Mouse (Mus musculus): ENCODE measurements around the gene Mllt3. TPM values are rescaled to one million over a fixed set of nuclear protein-coding genes. Genes with fewer than 3 reads are reported as not detected.

Mllt3 gene
- polyA plus RNA-seq, 1 experiment from 2014 or later = 27.5 TPM

DNA sequence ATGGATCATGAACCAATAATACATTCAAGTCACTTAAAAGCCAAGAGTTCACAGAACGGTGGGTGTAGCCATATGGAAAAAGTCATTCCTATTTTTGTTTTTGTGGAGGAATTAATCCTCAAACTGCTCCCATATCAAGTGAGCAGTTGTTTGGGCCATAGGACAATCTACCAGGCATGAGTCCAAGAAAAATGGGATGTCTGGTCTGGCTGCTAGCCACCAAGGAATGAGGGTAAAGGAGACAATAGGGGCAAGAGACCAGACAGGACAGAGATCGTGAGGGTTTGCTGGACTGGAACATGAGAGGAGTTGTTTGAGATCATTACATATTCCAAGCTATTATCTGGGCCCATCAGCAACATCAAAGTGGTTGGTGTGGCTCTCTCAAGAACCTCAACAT is 96.8 kb downstream of the Mllt3 start:
- Histone ChIP-seq H3K4me1 (ENCODE audit: insufficient read depth, low read length) (peaks cover 13% of the 10 kb centered on the region), H3K4me2 (replicated peaks; ENCODE audit: low read depth, low read length) (no peak overlapping the region), H3K9me3 (ENCODE audit: low read length) (no peaks in the 10 kb centered on the region), H3K36me3 (ENCODE audit: insufficient read depth, low read length) (no peaks in the 10 kb centered on the region), H3K27ac (ENCODE audit: low read length) (no peak overlapping the region), H3K9ac (replicated peaks; ENCODE audit: low read length) (no peak overlapping the region), H3K27me3 (ENCODE audit: insufficient read depth, low read length) (no peaks in the 10 kb centered on the region), H3K4me3 (ENCODE audit: low read length) (no peak overlapping the region)
- no peak for ATAC-seq (ENCODE audit: low FRiP score, low TSS enrichment)
- 55% methylated on average over 2 of the region's 2 CpGs for WGBS

DNA sequence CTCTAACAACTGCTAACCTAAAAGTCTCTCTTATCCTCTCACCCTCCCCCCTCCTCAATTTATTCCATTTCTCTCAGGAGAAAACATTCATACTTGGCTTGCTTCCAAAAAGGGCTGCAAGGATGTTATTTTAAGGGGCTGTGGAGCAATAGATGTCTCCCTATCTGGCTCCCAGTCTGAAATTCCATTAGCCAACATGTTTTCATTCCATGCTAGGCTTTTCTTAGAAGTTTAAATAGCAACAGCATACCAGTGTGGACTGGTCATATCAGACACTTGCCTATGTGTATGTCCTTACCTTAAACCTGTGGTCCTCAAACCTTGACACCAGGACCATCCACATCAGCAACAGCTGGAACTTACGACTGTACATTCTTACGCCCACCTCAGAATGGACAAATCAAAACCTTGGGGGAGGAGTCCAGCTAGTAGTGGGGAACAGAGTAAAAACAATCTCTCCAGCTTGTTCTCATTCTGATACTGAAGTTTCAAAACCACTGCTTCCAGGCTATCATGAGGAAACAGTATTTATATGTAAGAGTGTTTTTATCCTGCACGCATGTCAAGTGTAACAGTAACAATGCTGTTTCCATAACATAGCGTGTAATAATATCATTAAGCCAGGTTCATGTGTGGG is 99.3 kb downstream of the Mllt3 start:
- Histone ChIP-seq H3K4me3 (ENCODE audit: low read length) (no peak overlapping the region), H3K27me3 (ENCODE audit: insufficient read depth, low read length) (no peaks in the 10 kb centered on the region), H3K27ac (ENCODE audit: low read length) (no peak overlapping the region), H3K4me2 (replicated peaks; ENCODE audit: low read depth, low read length) (no peak overlapping the region), H3K9me3 (ENCODE audit: low read length) (no peaks in the 10 kb centered on the region), H3K36me3 (ENCODE audit: insufficient read depth, low read length) (no peaks in the 10 kb centered on the region), H3K4me1 (ENCODE audit: insufficient read depth, low read length) (peaks cover 7% of the 10 kb centered on the region), H3K9ac (replicated peaks; ENCODE audit: low read length) (no peak overlapping the region)
- WGBS = 58% methylated on average over 4 of the region's 4 CpGs
- ATAC-seq (ENCODE audit: low FRiP score, low TSS enrichment) = no peak

DNA sequence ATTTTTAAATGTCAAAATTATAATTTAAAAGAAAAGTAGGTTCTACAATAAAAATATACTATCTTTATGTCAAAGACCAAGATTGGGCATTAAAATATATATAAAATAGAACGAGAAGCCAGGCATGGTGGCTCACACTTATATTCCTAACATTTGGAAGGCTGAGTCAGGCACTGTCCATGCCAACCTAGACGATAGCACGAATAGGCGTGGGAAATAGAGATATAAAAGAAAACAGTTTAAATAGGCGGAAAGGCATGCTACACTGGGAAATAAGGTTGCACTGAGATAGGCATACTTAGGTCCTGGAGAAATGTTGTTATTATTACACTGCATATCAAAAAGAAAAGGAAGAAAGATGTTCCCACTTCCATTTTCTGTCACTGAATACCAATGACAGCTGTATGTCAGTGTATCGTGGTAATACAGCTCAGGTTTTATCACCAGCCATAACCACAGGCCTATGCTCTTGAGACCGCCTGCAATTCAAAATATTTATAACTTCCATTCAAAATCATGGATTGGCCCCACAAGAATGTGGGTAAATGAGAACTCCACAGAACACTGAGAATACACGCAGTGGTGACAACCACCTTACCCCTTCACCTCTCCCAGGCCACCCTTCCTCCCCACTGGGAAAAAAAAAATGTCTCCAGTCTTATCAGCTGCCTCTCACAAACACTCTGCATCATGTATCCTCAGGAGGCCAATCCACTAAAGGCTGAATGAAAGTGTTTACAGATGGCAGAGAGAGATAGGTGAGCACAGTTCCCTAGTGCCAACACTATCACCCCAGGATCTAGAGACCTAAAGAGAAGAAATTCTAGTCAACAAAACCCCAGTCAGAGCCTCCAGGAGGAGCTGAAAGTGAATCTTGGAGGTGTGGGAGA is 102.6 kb downstream of the Mllt3 start:
- no peak overlapping the region for H3K4me2 ChIP-seq (replicated peaks; ENCODE audit: low read depth, low read length)
- no peaks in the 10 kb centered on the region for H3K9me3 ChIP-seq (ENCODE audit: low read length)
- no peak overlapping the region for H3K9ac ChIP-seq (replicated peaks; ENCODE audit: low read length)
- 90% methylated on average over 8 of the region's 8 CpGs for WGBS
- peaks cover 7% of the 10 kb centered on the region for H3K4me1 ChIP-seq (ENCODE audit: insufficient read depth, low read length)
- no peak overlapping the region for H3K4me3 ChIP-seq (ENCODE audit: low read length)
- no peaks in the 10 kb centered on the region for H3K27me3 ChIP-seq (ENCODE audit: insufficient read depth, low read length)
- no peak overlapping the region for H3K27ac ChIP-seq (ENCODE audit: low read length)
- no peak for ATAC-seq (ENCODE audit: low FRiP score, low TSS enrichment)
- no peaks in the 10 kb centered on the region for H3K36me3 ChIP-seq (ENCODE audit: insufficient read depth, low read length)

DNA sequence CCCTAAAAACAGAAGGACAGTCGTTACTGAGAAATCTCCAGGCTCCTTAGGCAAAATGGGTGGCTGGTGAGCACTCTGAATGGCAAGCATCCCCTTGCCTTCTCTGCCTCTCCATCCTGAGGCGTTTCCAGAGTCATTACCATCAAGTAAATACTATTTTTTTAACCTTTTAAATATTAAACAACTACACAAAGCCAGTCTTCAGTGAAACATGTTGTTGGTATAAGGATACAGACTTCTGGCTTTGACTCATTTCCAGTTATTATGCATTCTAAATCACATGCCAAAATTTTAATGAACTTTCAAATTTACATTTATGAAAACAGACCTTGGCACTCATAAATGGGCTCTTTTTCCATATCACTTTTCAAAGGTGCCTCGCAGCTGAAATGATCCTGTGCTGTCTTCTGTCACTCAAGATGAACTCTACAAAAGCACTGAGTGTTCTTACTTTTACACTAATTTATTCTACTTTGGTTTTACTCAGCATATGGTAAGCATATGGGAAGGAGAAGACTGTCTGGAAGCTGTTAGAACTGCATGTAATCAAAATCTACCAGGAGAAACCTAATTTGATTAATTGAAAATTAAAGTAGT is 104.5 kb downstream of the Mllt3 start:
- no peak for ATAC-seq (ENCODE audit: low FRiP score, low TSS enrichment)
- Histone ChIP-seq H3K4me2 (replicated peaks; ENCODE audit: low read depth, low read length) (no peak overlapping the region), H3K9ac (replicated peaks; ENCODE audit: low read length) (no peak overlapping the region), H3K4me3 (ENCODE audit: low read length) (no peak overlapping the region), H3K27ac (ENCODE audit: low read length) (no peak overlapping the region), H3K9me3 (ENCODE audit: low read length) (no peaks in the 10 kb centered on the region), H3K36me3 (ENCODE audit: insufficient read depth, low read length) (no peaks in the 10 kb centered on the region), H3K4me1 (ENCODE audit: insufficient read depth, low read length) (peaks cover 4% of the 10 kb centered on the region), H3K27me3 (ENCODE audit: insufficient read depth, low read length) (no peaks in the 10 kb centered on the region)
- WGBS = 56% methylated on average over 3 of the region's 3 CpGs

DNA sequence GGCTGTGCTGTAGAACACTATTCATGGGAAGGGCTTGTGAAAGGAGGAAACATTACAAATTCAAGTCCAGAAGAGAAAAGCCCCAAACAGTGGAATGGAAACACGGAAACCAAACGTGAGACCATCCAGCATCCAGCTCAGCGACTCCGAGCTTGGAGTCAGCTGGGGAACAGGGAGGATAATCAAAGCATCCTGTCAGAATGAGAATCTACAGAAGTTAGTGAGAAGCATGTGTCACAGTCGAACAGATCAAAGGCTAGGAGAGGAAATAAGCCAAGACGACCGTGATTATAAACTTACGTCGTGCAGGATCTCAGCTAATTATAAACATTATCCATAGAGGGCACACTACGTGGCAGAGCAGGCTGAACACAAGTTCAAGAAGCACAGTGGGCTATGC is 105.8 kb downstream of the Mllt3 start:
- 55% methylated on average over 10 of the region's 10 CpGs for WGBS
- no peaks in the 10 kb centered on the region for H3K27me3 ChIP-seq (ENCODE audit: insufficient read depth, low read length)
- H3K4me3 ChIP-seq (ENCODE audit: low read length) = no peak overlapping the region
- H3K4me1 ChIP-seq (ENCODE audit: insufficient read depth, low read length) = no peaks in the 10 kb centered on the region
- no peaks in the 10 kb centered on the region for H3K36me3 ChIP-seq (ENCODE audit: insufficient read depth, low read length)
- H3K4me2 ChIP-seq (replicated peaks; ENCODE audit: low read depth, low read length) = no peak overlapping the region
- H3K9me3 ChIP-seq (ENCODE audit: low read length) = no peaks in the 10 kb centered on the region
- no peak for ATAC-seq (ENCODE audit: low FRiP score, low TSS enrichment)
- no peak overlapping the region for H3K27ac ChIP-seq (ENCODE audit: low read length)
- no peak overlapping the region for H3K9ac ChIP-seq (replicated peaks; ENCODE audit: low read length)

DNA sequence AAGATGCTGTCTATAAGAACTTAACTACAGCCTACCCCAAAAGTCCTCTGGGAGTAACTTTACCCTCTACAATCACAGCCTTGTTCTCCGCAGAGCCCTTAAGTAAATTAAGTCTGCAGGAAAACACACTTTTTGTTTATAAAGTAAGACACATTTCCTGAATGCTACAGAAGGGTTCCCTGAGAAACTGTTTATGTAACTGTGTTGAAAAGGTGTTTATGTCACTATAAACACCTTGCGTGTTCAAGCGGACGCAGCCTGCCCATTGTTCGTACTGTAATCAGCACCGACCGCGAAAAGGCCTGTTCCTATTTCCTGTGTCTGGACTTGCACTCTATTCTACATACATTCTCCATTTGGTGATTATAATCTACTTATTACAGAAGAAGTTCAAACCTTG is 112.5 kb downstream of the Mllt3 start:
- Histone ChIP-seq H3K36me3 (ENCODE audit: insufficient read depth, low read length) (no peaks in the 10 kb centered on the region), H3K4me2 (replicated peaks; ENCODE audit: low read depth, low read length) (no peak overlapping the region)
- 72% methylated on average over 8 of the region's 8 CpGs for WGBS

DNA sequence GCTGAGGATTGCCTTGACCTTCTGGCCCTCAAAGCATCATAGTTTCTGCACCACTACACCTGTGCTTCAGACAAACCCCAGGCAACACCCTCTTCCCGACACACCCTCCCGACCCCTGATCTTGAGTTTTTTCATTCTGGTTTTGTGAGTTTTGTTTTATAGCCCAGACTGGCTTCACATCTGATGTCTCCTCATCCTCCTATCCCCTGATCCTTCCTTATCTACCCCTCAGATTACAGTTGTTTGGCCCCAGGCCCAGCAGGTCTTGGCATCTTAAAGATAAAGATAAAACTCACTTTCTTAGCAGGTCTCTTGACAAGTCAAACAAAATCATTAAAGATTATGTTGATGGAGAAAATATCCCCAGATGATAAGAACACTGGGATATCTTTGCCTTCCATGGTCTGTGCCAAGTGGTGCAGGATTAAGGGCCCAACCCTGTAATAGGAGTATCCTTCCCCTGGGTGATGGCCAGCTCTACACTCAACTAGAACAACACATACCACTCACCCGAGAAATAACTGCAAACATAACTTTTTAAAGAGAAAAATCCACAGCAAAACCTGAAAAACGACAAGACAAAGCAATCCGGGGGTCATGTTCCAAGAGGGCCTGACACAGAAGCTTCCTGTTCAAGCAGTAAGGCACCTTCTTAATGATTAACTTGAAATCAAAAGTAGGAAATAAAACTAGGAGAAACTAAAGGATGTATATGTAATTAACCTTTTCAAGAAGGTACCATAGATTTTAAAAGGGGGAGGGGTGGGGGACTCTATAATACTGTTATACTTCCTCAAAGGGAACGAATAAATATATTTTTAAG is 121.8 kb downstream of the Mllt3 start:
- H3K9me3 ChIP-seq (ENCODE audit: low read length) = no peaks in the 10 kb centered on the region
- H3K4me1 ChIP-seq (ENCODE audit: insufficient read depth, low read length) = peaks cover 12% of the 10 kb centered on the region
- no peaks in the 10 kb centered on the region for H3K36me3 ChIP-seq (ENCODE audit: insufficient read depth, low read length)
- H3K4me3 ChIP-seq (ENCODE audit: low read length) = no peak overlapping the region
- H3K27me3 ChIP-seq (ENCODE audit: insufficient read depth, low read length) = no peaks in the 10 kb centered on the region
- no peak for ATAC-seq (ENCODE audit: low FRiP score, low TSS enrichment)
- 52% methylated on average over 6 of the region's 6 CpGs for WGBS
- H3K9ac ChIP-seq (replicated peaks; ENCODE audit: low read length) = no peak overlapping the region
- H3K27ac ChIP-seq (ENCODE audit: low read length) = peak overlapping the region; percentile 28
- no peak overlapping the region for H3K4me2 ChIP-seq (replicated peaks; ENCODE audit: low read depth, low read length)

More for the DNA sequence above, 112.5 kb downstream of the Mllt3 start:
- Histone ChIP-seq H3K9me3 (ENCODE audit: low read length) (no peaks in the 10 kb centered on the region), H3K27ac (ENCODE audit: low read length) (no peak overlapping the region), H3K4me3 (ENCODE audit: low read length) (no peak overlapping the region), H3K4me1 (ENCODE audit: insufficient read depth, low read length) (no peaks in the 10 kb centered on the region), H3K9ac (replicated peaks; ENCODE audit: low read length) (no peak overlapping the region), H3K27me3 (ENCODE audit: insufficient read depth, low read length) (no peaks in the 10 kb centered on the region)
- no peak for ATAC-seq (ENCODE audit: low FRiP score, low TSS enrichment)

DNA sequence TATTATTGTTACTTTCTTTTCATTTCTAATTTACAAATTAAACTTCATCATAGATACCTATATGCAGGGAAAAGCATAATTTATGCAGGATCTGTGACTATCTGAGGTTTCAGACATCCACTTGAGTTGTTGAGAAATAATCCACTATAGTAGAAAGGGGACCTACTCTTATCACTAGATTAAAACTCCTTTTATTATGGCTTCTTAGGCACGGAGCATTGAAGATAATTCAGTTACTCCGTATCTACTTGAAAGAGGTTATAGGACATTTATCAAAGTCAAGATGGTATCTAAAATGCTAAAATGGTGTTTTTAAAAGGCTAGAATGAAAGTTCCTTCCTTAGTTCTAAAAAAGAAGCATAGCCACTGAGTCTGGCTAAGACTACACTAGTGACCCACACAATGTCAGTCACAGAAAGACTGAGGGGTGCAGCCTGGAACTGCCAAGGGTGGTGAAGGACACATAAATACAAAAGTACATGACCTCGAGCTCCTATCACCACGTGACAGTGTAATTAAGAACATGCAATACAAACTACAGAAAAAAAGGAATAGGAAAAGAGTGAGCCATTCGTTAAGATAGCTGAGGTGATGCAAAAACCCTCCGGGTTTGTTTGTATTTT is 127.9 kb downstream of the Mllt3 start:
- H3K4me1 ChIP-seq (ENCODE audit: insufficient read depth, low read length) = peaks cover 8% of the 10 kb centered on the region; the same call in 1 of the 2 replicates
- no peak overlapping the region for H3K4me3 ChIP-seq (ENCODE audit: low read length)

DNA sequence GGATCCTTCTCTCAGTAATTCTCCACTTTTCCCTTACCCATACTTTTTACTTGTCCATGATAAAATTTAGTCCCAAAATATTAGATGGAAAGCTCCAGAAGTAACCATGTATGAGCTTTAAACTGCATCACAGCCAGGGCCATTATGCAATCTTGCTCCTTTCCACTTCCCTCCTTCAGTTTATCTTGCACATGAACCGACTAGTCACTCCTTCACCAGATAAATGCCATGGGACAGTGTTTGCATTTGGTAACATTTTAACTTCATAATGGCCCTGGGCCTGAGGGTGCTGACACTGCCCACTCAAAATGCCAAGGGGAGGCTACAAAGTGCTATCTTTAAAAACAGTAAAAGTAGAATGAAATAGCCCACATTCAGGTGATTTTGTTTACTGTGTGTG is 128.4 kb downstream of the Mllt3 start:
- H3K27ac ChIP-seq (ENCODE audit: low read length) = no peak overlapping the region
- H3K9ac ChIP-seq (replicated peaks; ENCODE audit: low read length) = no peak overlapping the region
- H3K4me3 ChIP-seq (ENCODE audit: low read length) = no peak overlapping the region
- no peaks in the 10 kb centered on the region for H3K36me3 ChIP-seq (ENCODE audit: insufficient read depth, low read length)
- H3K27me3 ChIP-seq (ENCODE audit: insufficient read depth, low read length) = no peaks in the 10 kb centered on the region
- no peak for ATAC-seq (ENCODE audit: low FRiP score, low TSS enrichment)
- H3K4me2 ChIP-seq (replicated peaks; ENCODE audit: low read depth, low read length) = no peak overlapping the region
- H3K9me3 ChIP-seq (ENCODE audit: low read length) = no peaks in the 10 kb centered on the region
- 41% methylated on average over 1 of the region's 1 CpGs for WGBS
- H3K4me1 ChIP-seq (ENCODE audit: insufficient read depth, low read length) = peaks cover 8% of the 10 kb centered on the region; the same call in 1 of the 2 replicates

More for the DNA sequence above, 127.9 kb downstream of the Mllt3 start:
- Histone ChIP-seq H3K4me2 (replicated peaks; ENCODE audit: low read depth, low read length) (no peak overlapping the region), H3K9ac (replicated peaks; ENCODE audit: low read length) (no peak overlapping the region), H3K36me3 (ENCODE audit: insufficient read depth, low read length) (no peaks in the 10 kb centered on the region), H3K9me3 (ENCODE audit: low read length) (no peaks in the 10 kb centered on the region), H3K27me3 (ENCODE audit: insufficient read depth, low read length) (no peaks in the 10 kb centered on the region), H3K27ac (ENCODE audit: low read length) (no peak overlapping the region)
- WGBS = 58% methylated on average over 6 of the region's 6 CpGs
- no peak for ATAC-seq (ENCODE audit: low FRiP score, low TSS enrichment)
